Mouse (Mus musculus): ENCODE measurements around the gene Scgn.

GRCm38 (mm10) chr13:23914376-23915167 is 76.4 kb downstream of the Scgn start, which contains the start of gene Slc17a4:
- TF ChIP-seq CTCF (conservative IDR thresholded peaks at IDR 0.05; ENCODE audit: low read length), result no peak
- TF ChIP-seq POU5F1 (IDR thresholded peaks at IDR 0.05; ENCODE audit: borderline replicate concordance, low read length), result no peak
